Mouse (Mus musculus): ENCODE measurements around the gene Anpep.

Anpep gene

GRCm38 (mm10) chr7:79866294-79867000, 5.6 kb upstream of the Anpep start:
- DNase-seq = no peak

DNA sequence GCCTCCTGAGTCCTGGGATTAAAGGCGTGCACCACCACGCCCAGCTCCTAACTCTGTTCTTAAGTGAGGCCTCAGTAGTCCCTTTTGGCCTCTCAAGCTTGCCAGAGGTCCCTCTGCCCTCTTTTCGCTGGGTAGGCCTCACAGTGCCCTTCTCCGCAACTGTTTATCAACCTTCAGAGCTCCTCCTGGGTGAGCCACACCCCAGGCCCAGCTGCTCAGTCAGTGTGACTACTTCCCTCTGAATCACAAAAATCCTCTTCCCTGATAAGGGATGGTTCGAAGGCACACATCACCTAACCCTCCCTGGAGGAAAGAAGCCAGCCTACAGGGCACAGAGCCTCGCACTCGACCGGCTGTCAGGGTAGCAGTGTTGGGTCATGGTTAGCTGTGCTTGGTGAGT, 935 bp upstream of the Anpep start:
- no peak for DNase-seq

- DNase-seq = no peak
Measured at GRCm38 (mm10) chr7:79858956-79859630, 1.8 kb downstream of the Anpep start.

- no peak for DNase-seq
Measured at GRCm38 (mm10) chr7:79858202-79858934, 2.5 kb downstream of the Anpep start.

GRCm38 (mm10) chr7:79856305-79856704, 4.6 kb downstream of the Anpep start:
- no peak for DNase-seq

GRCm38 (mm10) chr7:79847456-79848451, 13.1 kb downstream of the Anpep start:
- no peak for DNase-seq

GRCm38 (mm10) chr7:79846342-79846741, 14.5 kb downstream of the Anpep start:
- no peak for DNase-seq

DNA sequence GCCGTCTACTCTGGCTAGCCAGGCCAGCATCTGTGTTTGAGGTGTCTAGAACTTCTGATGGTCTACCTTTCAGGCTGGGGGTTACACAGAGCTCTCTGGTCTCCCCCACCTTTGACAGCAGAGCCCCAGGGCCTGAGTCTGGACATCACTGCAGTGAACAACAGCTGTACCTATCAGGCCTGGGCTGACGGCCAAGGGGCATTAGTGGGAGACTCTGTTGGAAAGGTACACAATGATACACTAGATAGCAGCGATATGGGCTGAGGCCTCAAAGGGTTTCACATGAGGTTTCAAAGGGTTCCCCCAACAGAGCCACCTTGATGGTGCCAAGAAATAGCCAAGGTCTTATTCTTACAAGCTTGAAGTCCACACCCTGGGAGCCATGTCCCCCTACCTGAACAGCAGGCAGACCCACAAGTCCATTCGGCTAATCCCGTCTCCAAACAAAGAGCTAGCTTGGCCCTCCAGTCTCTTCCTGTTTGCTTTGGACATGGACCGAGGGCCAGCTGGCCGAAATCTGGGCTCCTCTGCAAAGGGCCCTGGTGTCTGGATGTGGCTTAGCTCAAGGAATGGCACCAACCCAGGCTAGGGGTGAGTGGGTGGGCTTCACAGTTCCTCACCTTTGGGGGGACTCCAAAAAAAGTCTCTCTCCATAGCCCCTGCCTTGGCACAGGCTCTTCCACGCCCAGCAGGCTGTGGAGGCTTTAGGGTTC, 16.6 kb downstream of the Anpep start:
- DNase-seq = no peak

DNA sequence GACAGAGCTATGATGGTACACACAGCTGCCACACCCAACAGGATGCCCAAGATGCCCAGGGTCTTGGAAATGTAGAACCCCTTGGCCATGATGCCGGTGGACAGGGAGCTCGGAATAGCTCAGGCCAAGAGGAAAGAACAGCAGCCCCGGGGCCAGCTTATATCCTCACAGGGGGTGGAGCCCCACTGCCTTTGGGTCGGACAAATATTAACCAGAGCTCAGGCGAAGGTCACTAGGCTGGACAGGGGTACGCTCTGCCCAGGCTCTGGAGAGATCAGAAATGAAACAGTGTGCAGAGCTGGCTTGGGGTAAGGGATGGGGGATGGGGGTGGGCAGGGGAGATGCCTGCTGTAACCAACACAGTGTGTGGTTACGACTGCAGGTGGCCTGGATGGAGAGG, 18.7 kb downstream of the Anpep start:
- no peak for DNase-seq

GRCm38 (mm10) chr7:79837247-79837646, 23.6 kb downstream of the Anpep start:
- DNase-seq = no peak

DNA sequence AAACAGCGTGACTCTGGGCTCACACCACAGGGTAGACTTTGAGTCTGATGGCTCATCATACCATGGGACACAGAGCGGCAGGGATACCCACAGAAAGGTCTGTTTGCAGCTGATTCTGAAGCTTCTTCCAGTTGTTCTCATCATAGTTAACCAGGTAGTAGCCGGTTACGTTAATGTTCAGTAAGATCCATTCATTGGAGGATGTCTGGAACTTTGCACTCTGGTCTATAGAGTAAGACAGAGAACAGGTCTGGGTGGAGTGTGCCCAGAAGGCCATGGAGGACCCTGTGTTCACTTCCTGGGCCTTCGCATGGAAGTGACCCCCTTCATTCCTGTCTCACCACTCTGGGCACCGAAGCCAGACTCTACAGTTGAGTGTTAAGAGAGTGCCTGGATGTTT, 25.7 kb downstream of the Anpep start:
- no peak for DNase-seq

DNA sequence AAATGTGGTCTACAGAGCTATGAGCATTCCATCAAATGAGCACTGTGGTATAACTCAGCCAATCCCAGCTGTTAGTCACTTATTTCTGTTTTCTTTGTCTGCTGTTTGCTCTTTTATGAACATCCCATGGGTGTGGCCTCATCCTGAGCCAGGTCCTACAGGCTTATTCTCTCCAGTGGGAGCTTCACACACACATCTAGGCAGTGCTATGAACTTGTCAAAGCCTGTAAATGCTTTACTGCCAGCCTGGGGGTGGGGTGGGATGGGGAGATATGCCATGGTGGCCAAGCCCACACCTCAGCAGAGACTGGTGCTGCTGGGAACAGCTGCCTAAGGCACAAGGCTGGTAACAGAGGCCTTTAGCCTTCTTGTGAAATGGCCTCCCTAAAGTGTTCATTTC, 27.9 kb downstream of the Anpep start:
- DNase-seq = no peak

GRCm38 (mm10) chr7:79831585-79831984, 29.3 kb downstream of the Anpep start:
- no peak for DNase-seq

- DNase-seq = no peak
Measured at GRCm38 (mm10) chr7:79831145-79831544, 29.7 kb downstream of the Anpep start.

- no peak for DNase-seq
Measured at GRCm38 (mm10) chr7:79828341-79828740, 32.5 kb downstream of the Anpep start.

- no peak for DNase-seq
Measured at GRCm38 (mm10) chr7:79822092-79822695, 38.7 kb downstream of the Anpep start.

DNA sequence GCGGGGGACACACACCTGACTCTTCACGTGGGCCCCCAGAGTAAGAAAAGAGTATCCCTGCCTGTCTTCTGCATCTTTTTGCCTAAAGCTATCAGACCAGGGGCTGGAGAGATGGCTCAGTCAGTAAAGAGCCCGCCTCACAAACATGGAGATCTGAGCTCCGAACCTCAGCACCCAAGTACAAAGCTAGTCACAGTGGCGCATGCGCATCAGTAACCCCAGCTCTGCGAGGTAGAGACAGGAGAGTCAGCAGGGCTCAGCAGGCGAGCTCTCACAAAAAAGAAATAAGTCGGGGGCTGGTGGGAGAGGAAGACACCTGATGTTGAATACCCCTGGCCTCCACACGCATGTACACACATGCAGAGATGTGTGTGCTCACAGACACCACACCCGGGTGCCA, 40.9 kb downstream of the Anpep start:
- no peak for DNase-seq

DNA sequence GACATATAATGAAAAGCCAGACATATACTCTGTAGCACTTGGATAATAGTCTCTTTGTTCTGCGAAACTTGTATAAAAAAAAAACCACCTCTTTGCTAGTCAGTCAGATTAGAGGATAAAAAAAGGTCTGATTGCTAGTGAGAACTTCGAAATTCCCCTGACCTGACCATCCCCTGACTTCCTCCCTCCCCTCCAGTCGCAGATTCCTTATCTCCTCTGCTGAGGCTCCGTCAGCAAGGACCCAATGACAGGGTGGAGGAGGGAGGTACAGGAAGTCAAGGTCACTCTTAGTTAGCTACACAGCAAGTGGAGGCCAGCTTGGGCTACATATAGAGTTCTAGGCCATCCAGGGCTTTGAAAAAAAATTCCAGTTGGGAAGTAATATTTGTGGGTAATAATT, 41.3 kb downstream of the Anpep start:
- no peak for DNase-seq

GRCm38 (mm10) chr7:79818321-79818720, 42.5 kb downstream of the Anpep start:
- DNase-seq = no peak

DNA sequence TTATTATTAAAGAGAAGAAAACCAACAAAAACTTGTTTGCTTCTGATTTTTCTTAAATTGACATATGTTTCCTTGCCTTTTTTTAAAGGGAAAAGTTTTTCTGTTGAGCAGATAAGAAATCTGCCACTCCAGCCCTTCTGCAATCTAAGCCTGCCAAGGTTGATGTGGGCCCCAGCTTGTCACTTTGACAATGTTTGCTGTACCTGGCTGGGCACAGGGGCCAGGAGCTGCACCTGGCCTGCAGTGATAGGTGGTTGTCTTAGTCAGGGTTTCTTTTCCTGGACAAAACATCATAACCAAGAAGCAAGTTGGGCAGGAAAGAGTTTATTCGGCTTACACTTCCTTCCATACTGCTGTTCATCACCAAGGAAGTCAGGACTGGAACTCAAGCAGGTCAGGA, 47.5 kb downstream of the Anpep start:
- no peak for DNase-seq
